Mouse (Mus musculus): ENCODE measurements around the gene Dot1l.
"Not testable (repeated sequence)": the region's sequence is repeated elsewhere in the genome, so short reads cannot be mapped to it uniquely, and the experiment has no call there.

Dot1l gene

GRCm38 (mm10) chr10:80808985-80809632 lies 54.1 kb downstream of the Dot1l start:
- no peak for DNase-seq (ENCODE audit: low read depth, low spot score)

- DNase-seq (ENCODE audit: low read depth, low spot score): no peak
These were observed 55.1 kb downstream of the Dot1l start for GRCm38 (mm10) chr10:80810084-80810483.

DNA sequence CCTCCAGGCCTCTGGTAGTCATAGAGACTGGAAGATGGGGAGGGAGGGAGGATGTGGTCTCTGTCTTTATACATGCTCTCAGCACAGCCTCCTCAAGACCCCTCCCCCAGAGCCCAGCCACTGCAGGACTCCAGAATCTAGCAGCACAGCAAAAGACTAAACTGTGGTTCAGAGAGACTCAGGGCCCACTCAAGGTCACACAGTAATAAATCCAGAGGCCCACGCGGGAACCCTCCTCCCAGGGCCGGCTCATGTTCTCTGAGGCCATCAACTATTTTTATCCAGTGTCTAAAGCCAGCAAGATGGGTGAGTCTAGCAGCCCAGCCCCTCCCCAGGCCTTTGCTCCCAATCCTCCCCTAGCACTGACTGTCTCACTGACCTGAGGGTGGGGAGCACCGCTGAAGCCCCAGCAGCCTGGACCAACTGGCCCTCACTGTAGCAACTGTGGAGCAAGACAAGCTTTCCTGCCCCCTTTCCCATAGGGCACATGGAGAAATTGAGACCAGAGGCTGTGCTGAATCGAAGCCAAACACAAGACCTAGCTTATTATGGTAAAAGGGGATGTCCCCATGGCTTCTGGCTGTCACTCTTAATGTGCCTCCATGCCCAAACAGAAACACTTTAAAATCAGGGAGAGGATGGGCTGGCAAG lies 57.5 kb downstream of the Dot1l start:
- DNase-seq (ENCODE audit: low read depth, low spot score): no peak

DNA sequence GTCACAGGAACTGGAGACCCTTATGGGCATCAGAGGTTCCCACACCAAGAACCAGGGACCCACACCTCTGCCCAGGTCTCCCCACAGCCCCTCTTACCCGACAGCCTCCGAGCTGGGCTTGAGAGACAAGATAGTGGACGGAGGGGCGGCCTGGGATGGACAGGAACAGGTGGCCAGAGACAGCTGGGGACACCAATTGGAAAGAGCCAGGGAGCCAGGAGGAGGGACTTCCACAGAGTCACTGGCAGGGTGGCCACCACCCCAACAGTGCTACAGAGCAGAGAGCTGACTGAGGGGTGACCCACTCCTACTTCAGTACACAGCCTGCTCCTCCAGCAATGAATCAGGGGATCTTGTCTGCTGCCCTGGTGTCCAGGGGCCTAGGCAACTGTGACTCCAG lies 58.4 kb downstream of the Dot1l start, which contains the start of gene Jsrp1:
TSS of gene Jsrp1 (minus strand) at position 133 of the 400 bp plus-strand sequence.
- DNase-seq (ENCODE audit: low read depth, low spot score): no peak

- no peak for DNase-seq (ENCODE audit: low read depth, low spot score)
These were observed 59.8 kb downstream of the Dot1l start for GRCm38 (mm10) chr10:80814800-80815199.

DNA sequence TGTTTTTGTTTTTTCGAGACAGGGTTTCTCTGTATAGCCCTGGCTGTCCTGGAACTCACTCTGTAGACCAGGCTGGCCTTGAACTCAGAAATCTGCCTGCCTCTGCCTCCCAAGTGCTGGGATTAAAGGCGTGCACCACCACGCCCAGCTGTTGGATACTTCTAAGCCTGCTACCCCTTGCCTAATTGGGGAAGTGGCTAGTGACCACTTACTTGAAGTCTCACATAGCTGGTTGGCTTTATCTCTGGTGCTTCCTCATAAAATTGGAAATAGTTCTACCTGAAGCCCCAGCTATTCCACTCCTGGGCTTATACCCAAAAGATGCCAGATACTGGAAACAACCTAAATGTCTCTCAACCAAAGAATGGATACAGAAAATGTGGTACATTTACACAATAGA lies 61.3 kb downstream of the Dot1l start:
- DNase-seq (ENCODE audit: low read depth, low spot score): not testable (repeated sequence)

DNA sequence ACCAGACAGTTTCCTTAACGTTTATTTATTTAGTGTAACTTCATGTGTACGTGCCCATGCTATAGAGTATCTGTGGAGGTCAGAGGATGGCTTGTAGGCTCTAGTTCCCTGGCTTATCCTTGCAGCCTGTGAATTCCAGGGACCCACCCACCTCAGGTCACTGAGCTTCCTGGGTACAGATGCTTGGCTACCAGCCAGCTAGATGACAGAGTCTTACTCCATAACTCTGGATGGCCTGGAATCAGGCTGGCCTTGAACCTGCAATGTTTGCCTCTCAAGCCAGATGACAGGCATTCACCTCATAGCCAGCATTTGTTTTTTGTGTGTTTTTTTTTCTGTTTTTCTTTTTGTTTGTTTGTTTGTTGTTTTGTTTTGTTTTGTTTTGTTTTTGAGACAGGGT lies 62.2 kb downstream of the Dot1l start:
- no peak for DNase-seq (ENCODE audit: low read depth, low spot score)

DNA sequence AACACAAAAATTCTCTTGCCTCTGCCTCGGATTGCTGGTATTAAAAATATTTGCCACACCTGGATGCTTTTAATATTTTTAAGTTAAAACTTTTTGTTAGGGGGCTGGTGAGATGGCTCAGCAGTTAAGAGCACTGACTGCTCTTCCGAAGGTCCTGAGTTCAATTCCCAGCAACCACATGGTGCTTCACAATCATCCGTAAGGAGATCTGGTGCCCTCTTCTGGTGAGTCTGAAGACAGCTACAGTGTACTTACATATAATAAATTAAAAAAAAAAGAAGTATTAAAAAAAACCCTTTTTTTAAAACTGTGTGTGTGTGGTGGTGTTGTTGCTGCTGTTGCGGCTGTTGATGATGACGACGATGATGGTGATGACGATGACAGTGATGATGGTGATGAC lies 62.9 kb downstream of the Dot1l start:
- DNase-seq (ENCODE audit: low read depth, low spot score): peak; percentile 64

- no peak for DNase-seq (ENCODE audit: low read depth, low spot score)
These were observed 63.7 kb downstream of the Dot1l start for GRCm38 (mm10) chr10:80818599-80819281.

GRCm38 (mm10) chr10:80819406-80819805 lies 64.4 kb downstream of the Dot1l start:
- DNase-seq (ENCODE audit: low read depth, low spot score): no peak

- DNase-seq (ENCODE audit: low read depth, low spot score): peak; percentile 71
These were observed 67.0 kb downstream of the Dot1l start for GRCm38 (mm10) chr10:80821991-80822390.

DNA sequence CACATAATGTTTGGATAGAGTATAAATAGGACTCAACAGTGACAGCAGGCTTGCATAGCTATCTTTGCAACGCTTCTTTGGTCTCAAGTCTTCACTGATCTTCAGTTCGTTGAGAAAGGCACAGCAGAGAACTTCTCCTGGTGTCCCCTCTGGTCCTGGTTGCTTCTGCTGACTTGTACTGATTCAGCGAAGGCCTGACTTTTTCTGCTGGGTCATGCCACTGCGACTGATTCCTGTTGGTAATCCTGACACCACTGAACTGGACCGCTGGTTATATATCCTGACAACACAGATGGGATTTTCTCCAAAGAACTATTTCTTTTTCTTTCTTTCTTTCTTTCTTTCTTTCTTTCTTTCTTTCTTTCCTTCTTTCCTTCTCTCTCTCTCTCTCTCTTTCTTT lies 67.5 kb downstream of the Dot1l start:
- DNase-seq (ENCODE audit: low read depth, low spot score): no peak

GRCm38 (mm10) chr10:80823316-80823715 lies 68.3 kb downstream of the Dot1l start:
- no peak for DNase-seq (ENCODE audit: low read depth, low spot score)

DNA sequence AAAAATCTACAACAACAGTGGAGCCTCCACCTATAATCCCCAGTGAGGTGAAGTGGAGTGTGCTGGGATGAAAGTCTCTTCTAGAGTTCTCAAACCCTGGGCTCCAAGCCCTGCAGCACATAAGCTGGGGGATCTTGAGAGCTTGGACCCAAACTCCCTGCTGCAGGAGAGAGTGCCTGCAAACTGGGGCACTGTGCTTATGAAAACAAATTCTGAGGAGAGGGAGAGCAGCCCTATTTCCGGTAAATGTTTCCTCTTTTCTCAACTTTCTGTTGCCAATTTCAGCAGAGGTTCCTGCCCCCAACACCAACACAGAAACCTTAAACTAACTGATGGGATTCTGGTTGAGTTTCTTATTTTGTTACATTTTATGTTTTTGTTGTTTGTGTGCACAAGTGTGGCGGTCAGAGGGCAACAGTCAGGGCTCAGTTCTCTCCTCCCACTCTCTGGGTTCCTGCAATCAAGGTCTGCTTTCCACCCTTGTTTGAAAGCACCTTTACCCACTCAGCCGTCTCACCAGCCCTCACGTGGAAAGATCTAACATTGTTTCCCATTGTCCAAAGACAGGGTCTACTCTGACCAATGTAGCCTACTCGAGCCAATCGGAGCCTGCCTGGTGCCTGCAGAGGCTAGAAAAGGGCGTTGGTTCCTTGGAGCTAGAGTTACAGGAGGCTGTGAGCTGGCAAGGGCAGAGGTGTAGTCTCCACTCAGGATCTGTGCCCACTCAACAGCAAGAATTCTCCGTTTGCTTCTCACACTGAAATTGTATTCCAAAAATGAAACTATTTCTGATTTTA lies 69.0 kb downstream of the Dot1l start:
- peak; percentile 58 for DNase-seq (ENCODE audit: low read depth, low spot score)

DNA sequence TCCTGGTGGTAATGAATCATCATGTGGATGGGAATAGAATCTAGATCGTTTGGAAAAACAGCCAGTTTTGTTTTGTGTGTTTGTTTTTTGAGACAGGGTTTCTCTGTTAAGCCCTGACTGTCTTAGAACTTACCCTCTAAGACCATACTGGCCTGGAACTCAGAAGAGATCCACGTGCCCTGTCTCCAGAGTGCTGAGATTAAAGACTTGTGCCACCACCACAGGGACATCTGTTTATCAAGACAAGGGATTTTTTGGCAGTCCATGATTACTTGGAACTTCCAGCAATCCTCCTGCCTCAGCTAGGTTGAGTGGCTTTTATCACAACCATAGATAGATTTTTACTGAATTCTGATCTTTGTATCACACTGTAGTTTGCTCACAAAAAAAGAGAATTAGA lies 69.8 kb downstream of the Dot1l start:
- no peak for DNase-seq (ENCODE audit: low read depth, low spot score)

- peak; percentile 100 for DNase-seq (ENCODE audit: low read depth, low spot score)
These were observed 71.4 kb downstream of the Dot1l start, which contains the start of gene Oaz1 for GRCm38 (mm10) chr10:80826151-80827062. Gene Oaz1, plus strand, starts transcription at chr10:80826656.

DNA sequence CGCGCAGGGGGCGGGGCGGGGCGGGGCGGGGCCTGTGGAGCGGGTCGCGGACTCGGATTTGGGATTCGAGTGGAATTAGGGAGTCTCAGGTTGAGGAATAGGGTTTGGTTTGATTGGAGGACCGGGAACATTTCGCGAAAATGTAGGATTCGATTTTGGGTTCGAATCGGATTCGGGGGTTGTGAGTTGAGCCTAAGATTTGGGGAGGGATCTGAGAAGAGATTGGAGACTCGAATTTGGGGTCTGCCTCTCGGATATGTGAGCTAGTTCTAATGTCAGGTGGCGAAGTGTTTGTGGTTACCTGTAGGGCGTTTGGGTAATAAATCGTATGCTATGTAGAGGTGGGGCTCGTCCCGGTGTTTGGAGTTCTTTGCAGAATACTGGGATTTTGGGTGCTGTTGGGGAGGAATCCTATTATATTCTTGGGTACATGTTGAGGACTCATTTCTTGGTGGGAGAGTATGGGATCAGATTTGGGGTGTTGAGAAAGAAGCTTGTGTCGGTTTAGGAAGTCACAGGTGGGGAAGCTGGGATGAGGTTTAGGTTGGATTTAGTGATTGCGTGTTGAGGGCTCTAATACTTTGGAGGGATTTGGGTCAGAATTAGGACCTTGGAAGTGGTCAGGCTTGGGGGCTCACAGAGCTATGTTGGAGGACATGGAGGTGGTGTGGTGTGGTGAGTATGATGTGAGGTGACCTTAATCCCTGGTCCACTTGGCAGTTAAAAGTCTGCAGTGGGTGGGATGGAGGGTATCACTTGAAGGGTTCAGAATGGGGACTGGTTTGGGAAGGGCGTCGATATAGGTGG lies 72.3 kb downstream of the Dot1l start:
- no peak for DNase-seq (ENCODE audit: low read depth, low spot score)

DNA sequence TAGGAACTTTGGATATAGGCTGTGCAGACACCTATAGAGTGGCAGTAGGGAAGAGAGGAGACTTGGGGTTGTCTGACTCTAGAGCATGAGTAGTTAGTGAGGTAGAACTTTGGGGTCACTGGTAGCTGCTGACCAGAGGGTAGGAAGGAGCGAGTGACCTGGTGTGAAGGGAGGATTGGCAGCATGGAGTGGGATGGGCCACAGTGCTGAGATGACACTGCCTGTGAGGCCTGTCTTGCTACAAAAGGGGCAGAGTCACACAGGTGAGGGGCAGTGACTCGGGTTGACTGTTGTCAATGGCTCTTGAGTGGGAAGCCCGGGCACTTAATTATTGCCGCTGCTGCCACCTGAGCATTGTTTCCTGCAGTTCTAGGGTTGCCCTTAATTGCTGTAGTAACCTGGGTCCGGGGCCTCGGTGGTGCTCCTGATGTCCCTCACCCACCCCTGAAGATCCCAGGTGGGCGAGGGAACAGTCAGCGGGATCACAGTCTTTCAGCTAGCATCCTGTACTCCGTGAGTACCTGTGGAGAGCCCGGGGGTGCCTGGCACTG lies 72.9 kb downstream of the Dot1l start:
- DNase-seq (ENCODE audit: low read depth, low spot score): no peak

GRCm38 (mm10) chr10:80828587-80828986 lies 73.6 kb downstream of the Dot1l start:
- not testable (repeated sequence) for DNase-seq (ENCODE audit: low read depth, low spot score)

All from ES-CJ7 (cell line).